Mouse (Mus musculus) thymus, adult 2 months (tissue): ENCODE results near the gene Phf23. TPM values are rescaled to one million over a fixed set of nuclear protein-coding genes. Genes with fewer than 3 reads are reported as not detected.
"Not testable (repeated sequence)": the region's sequence is repeated elsewhere in the genome, so short reads cannot be mapped to it uniquely, and the experiment has no call there.

Source experiments
- DNase-seq: peaks from one replicate; pipeline ENCODE4 v3.0.0; 2021
- H3K27ac ChIP-seq: fragments of 200-500 bp; 2 replicates; pipeline ENCODE4 v1.5.1; 2012; ENCODE audit warnings: low read length, control low read depth; ENCODE audit not compliant: control insufficient read depth, insufficient read depth
- H3K27me3 ChIP-seq: fragments of 200-500 bp; 2 replicates; pipeline ENCODE4 v1.6.1; 2012; ENCODE audit warnings: mild to moderate bottlenecking, low read length, moderate library complexity, mixed read lengths; ENCODE audit not compliant: control insufficient read depth, insufficient read depth
- H3K36me3 ChIP-seq: fragments of 200-500 bp; 2 replicates; pipeline ENCODE4 v1.6.1; 2012; ENCODE audit warnings: mild to moderate bottlenecking, low read length, moderate library complexity; ENCODE audit not compliant: control insufficient read depth, insufficient read depth
- H3K4me1 ChIP-seq: fragments of 200-500 bp; replicated peaks from 2 replicates; pipeline ENCODE4 v1.6.1; 2012; ENCODE audit warnings: low read length; ENCODE audit not compliant: control insufficient read depth, insufficient read depth
- H3K4me3 ChIP-seq: fragments of 200-500 bp; 2 replicates; pipeline ENCODE4 v1.5.1; 2012; ENCODE audit warnings: mild to moderate bottlenecking, low read length, control low read depth, moderate library complexity; ENCODE audit not compliant: control insufficient read depth, insufficient read depth
- CTCF ChIP-seq: fragments of 200-500 bp; IDR thresholded peaks from 2 replicates; pipeline ENCODE4 v1.5.1; 2012; ENCODE audit warnings: mild to moderate bottlenecking, control low read depth, low read length, moderate library complexity, borderline replicate concordance; ENCODE audit not compliant: control insufficient read depth, poor library complexity, insufficient read depth; ENCODE audit errors: extremely low read depth
- POLR2A ChIP-seq: fragments of 200-500 bp; IDR thresholded peaks from 2 replicates; pipeline ENCODE4 v1.6.1; 2012; ENCODE audit warnings: mild to moderate bottlenecking, low read length, control low read depth, moderate library complexity; ENCODE audit not compliant: control insufficient read depth, poor library complexity, insufficient read depth; ENCODE audit errors: extremely low read depth
- WGBS: fragments of 180-500 bp; shearing (Covaris S2); methylation state at CpG from one replicate; pipeline ENCODE4 v1.1.7; 2018; 5-methylcytosine and 5-hydroxymethylcytosine counted together
- polyA plus RNA-seq: library from polyadenylated mRNA; depleted of rRNA; stranded (reverse); fragments of >200 nt; gene quantifications from 2 replicates; pipeline ENCODE4 v1.2.3, GENCODE M21; 2012

The Phf23 gene
- polyA plus RNA-seq, 1 experiment, result 43.4 TPM

DNA sequence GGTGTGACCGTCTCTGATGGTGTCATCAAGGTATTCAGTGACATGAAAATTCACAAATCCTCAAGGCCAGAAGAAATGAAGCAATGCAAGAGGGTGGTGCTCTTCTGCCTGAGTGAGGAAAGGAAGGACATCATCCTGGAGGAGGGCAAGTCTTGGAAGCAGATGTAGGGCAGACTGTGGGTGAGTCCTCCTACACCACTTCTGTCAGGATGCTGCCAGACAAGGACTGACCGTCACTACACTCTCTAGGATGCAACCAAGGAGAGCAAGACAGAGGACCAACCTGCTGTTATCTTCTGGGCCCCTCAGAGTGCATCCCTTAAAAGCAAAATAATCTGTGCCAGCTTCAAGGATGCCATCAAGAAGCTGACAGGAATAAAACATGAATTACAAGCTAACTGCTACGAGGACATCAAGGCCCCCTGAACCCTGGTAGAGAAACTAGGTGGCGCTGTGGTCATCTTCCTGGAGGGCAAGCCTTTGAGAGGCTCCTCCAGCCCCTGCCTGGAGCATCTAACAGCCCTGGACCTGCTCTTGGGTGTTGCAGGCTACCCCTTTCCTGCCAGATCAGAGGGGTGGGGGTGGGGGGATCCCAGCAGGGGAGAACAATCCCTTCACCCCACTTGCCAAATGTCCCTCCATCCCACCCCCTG lies 44.6 kb upstream of the Phf23 start:
- H3K27me3 ChIP-seq, result no peaks in the 10 kb centered on the region
- DNase-seq, result peak; percentile 29
- no peak overlapping the region for H3K4me3 ChIP-seq
- WGBS, result 58% methylated on average over 4 of the region's 4 CpGs
- H3K36me3 ChIP-seq, result no peaks in the 10 kb centered on the region
- H3K4me1 ChIP-seq, result peaks cover 16% of the 10 kb centered on the region
- no peak overlapping the region for H3K27ac ChIP-seq
- TF ChIP-seq CTCF (no peak), POLR2A (no peak)

DNA sequence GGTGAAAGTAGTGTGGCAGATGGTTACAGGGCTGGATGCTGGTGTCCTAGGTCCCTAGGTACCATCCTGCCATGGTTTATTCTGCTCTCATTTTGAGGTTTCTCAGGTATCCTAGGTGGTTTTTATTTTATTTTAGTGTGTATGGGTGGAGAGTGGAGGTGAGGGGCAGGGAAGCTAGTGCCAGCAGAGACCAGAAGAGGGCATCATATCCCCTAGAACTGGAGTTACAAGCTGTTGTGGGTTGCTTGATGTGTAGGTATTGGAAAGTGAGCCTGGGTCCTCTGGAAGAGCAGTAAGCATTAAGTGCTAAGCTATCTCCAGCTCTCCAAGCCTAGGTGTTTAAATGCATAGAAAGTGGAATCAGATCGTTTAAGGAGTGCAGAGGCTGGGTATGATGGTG lies 43.3 kb upstream of the Phf23 start:
- WGBS, result 48% methylated on average over 1 of the region's 1 CpGs
- H3K4me1 ChIP-seq, result peaks cover 14% of the 10 kb centered on the region
- H3K36me3 ChIP-seq, result no peaks in the 10 kb centered on the region
- TF ChIP-seq CTCF, result no peak
- no peak for TF ChIP-seq POLR2A
- no peak for DNase-seq
- H3K27ac ChIP-seq, result no peak overlapping the region
- H3K4me3 ChIP-seq, result no peak overlapping the region
- no peaks in the 10 kb centered on the region for H3K27me3 ChIP-seq

- no peak for DNase-seq
- no peak overlapping the region for H3K4me3 ChIP-seq
- no peaks in the 10 kb centered on the region for H3K36me3 ChIP-seq
- 65% methylated on average over 11 of the region's 11 CpGs for WGBS
- no peak overlapping the region for H3K27ac ChIP-seq
- H3K4me1 ChIP-seq, result peaks cover 4% of the 10 kb centered on the region
- H3K27me3 ChIP-seq, result no peaks in the 10 kb centered on the region
- TF ChIP-seq POLR2A (no peak), CTCF (no peak)
Observed at GRCm38 (mm10) chr11:69953267-69953915, 42.2 kb upstream of the Phf23 start.

- H3K27ac ChIP-seq, H3K4me1 ChIP-seq, H3K4me3 ChIP-seq, H3K27me3 ChIP-seq, DNase-seq, H3K36me3 ChIP-seq: not testable (repeated sequence)
- WGBS, result 86% methylated on average over 4 of the region's 4 CpGs
Observed at GRCm38 (mm10) chr11:69955618-69956017, 40.0 kb upstream of the Phf23 start.

DNA sequence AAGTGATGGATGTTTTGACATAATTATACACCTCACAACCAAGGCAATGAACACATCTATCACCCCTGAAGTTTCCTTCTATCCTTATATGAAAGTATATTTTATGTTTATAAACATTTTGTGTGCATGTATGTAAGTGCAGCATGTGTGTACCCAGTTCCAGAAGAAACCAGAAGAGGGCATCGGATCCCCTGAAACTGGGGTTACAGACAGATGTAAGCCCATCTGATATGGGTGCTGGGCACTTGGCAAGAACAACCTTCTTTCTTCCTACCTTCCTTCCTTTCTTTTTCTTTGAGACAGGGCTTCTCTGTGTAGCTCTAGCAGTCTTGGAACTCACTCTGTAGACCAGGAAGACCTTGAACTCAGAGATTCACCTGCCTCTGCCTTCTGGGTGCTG lies 39.4 kb upstream of the Phf23 start:
- Histone ChIP-seq H3K4me3 (no peak overlapping the region), H3K27me3 (no peaks in the 10 kb centered on the region), H3K27ac (no peak overlapping the region), H3K36me3 (no peaks in the 10 kb centered on the region), H3K4me1 (no peaks in the 10 kb centered on the region)
- WGBS, result 78% methylated on average over 1 of the region's 1 CpGs
- TF ChIP-seq CTCF (no peak), POLR2A (no peak)
- DNase-seq, result peak; percentile 25

- 69% methylated on average over 5 of the region's 5 CpGs for WGBS
- TF ChIP-seq POLR2A (no peak), CTCF (no peak)
- Histone ChIP-seq H3K4me1 (peaks cover 4% of the 10 kb centered on the region; the same call in 1 of the 2 replicates), H3K27ac (no peak overlapping the region), H3K4me3 (no peak overlapping the region), H3K27me3 (peaks cover 6% of the 10 kb centered on the region; the same call in 1 of the 2 replicates), H3K36me3 (no peaks in the 10 kb centered on the region)
- no peak for DNase-seq
Observed at GRCm38 (mm10) chr11:69960616-69961015, 35.0 kb upstream of the Phf23 start.
